Mouse (Mus musculus) cerebellum, adult 2 months (tissue): ENCODE data around the gene Socs3. TPM values are rescaled to one million over a fixed set of nuclear protein-coding genes. Genes with fewer than 3 reads are reported as not detected.

Source experiments
- DNase-seq, 2 experiments: peaks; one replicate each; pipeline ENCODE4 v3.0.0; 2021
- H3K27ac ChIP-seq: fragments of 200-500 bp; 2 replicates; pipeline ENCODE4 v1.5.1; 2012; ENCODE audit warnings: low read length, control low read depth, inconsistent platforms; ENCODE audit not compliant: insufficient read depth
- H3K27me3 ChIP-seq: fragments of 200-500 bp; 2 replicates; pipeline ENCODE4 v1.6.1; 2012; ENCODE audit warnings: inconsistent platforms, mild to moderate bottlenecking, low read length, moderate library complexity; ENCODE audit not compliant: control insufficient read depth, insufficient read depth
- H3K4me1 ChIP-seq: fragments of 200-500 bp; 2 replicates; pipeline ENCODE4 v1.6.1; 2011; ENCODE audit warnings: low read length; ENCODE audit not compliant: control insufficient read depth, insufficient read depth
- H3K4me3 ChIP-seq: fragments of 200-500 bp; replicated peaks from 2 replicates; pipeline ENCODE3; 2011; ENCODE audit warnings: mild to moderate bottlenecking, low read depth, low read length, control low read depth; ENCODE audit not compliant: insufficient read depth
- CTCF ChIP-seq: fragments of 200-500 bp; IDR thresholded peaks from 2 replicates; pipeline ENCODE4 v1.5.1; 2011; ENCODE audit warnings: low read depth, mild to moderate bottlenecking, control low read depth, low read length, moderate library complexity, borderline replicate concordance; ENCODE audit not compliant: insufficient read depth
- POLR2A ChIP-seq: fragments of 200-500 bp; IDR thresholded peaks from 2 replicates; pipeline ENCODE4 v1.6.1; 2011; ENCODE audit warnings: low read length, control low read depth, borderline replicate concordance; ENCODE audit not compliant: insufficient read depth
- WGBS: fragments of 180-500 bp; shearing (Covaris S2); methylation state at CpG from one replicate; pipeline ENCODE4 v1.1.7; 2018; 5-methylcytosine and 5-hydroxymethylcytosine counted together
- polyA plus RNA-seq: library from polyadenylated mRNA; depleted of rRNA; stranded (reverse); fragments of >200 nt; gene quantifications from 2 replicates; pipeline ENCODE4 v1.2.3, GENCODE M21; 2012

Socs3 gene
- polyA plus RNA-seq, 1 experiment = 1.6 TPM

GRCm38 (mm10) chr11:117993190-117994175 is 23.6 kb upstream of the Socs3 start:
- Histone ChIP-seq H3K27ac (no peak overlapping the region), H3K27me3 (no peaks in the 10 kb centered on the region), H3K4me3 (no peak overlapping the region), H3K4me1 (peaks cover 42% of the 10 kb centered on the region)
- DNase-seq = no peak
- TF ChIP-seq POLR2A = no peak
- TF ChIP-seq CTCF = no peak
- WGBS = 81% methylated on average over 14 of the region's 14 CpGs

- Histone ChIP-seq H3K4me3 (no peak overlapping the region), H3K27ac (no peak overlapping the region), H3K27me3 (no peaks in the 10 kb centered on the region), H3K4me1 (peaks cover 41% of the 10 kb centered on the region)
- TF ChIP-seq CTCF (no peak), POLR2A (no peak)
- DNase-seq = no peak
- 40% methylated on average over 9 of the region's 9 CpGs for WGBS
Measured at GRCm38 (mm10) chr11:117991502-117992470, 21.9 kb upstream of the Socs3 start.

GRCm38 (mm10) chr11:117989926-117990325 is 20.1 kb upstream of the Socs3 start:
- WGBS = 35% methylated on average over 10 of the region's 10 CpGs
- H3K4me1 ChIP-seq = peaks cover 34% of the 10 kb centered on the region
- TF ChIP-seq CTCF = no peak
- no peak for TF ChIP-seq POLR2A
- DNase-seq = no peak
- no peak overlapping the region for H3K4me3 ChIP-seq
- H3K27ac ChIP-seq = no peak overlapping the region
- no peaks in the 10 kb centered on the region for H3K27me3 ChIP-seq

GRCm38 (mm10) chr11:117989241-117989640 is 19.4 kb upstream of the Socs3 start:
- TF ChIP-seq POLR2A (no peak), CTCF (no peak)
- Histone ChIP-seq H3K27me3 (no peaks in the 10 kb centered on the region), H3K4me3 (no peak overlapping the region), H3K4me1 (peaks cover 28% of the 10 kb centered on the region), H3K27ac (no peak overlapping the region)
- WGBS = 89% methylated on average over 4 of the region's 4 CpGs
- DNase-seq = no peak

GRCm38 (mm10) chr11:117987968-117988367 is 18.1 kb upstream of the Socs3 start:
- no peaks in the 10 kb centered on the region for H3K27me3 ChIP-seq
- H3K4me1 ChIP-seq = peaks cover 19% of the 10 kb centered on the region
- TF ChIP-seq CTCF (no peak), POLR2A (no peak)
- WGBS = 70% methylated on average over 4 of the region's 4 CpGs
- H3K4me3 ChIP-seq = peak overlapping the region; percentile 18
- DNase-seq = no peak
- H3K27ac ChIP-seq = no peak overlapping the region

GRCm38 (mm10) chr11:117987032-117987451 is 17.2 kb upstream of the Socs3 start:
- TF ChIP-seq POLR2A = no peak
- Histone ChIP-seq H3K4me3 (peak overlapping the region; percentile 73), H3K27ac (no peak overlapping the region), H3K4me1 (peaks cover 18% of the 10 kb centered on the region), H3K27me3 (no peaks in the 10 kb centered on the region)
- under 1% methylated on average over 32 of the region's 32 CpGs for WGBS
- DNase-seq = no peak

GRCm38 (mm10) chr11:117986126-117987031 is 16.5 kb upstream of the Socs3 start, which contains the start of gene Pgs1:
Gene Pgs1 (plus strand): TSS chr11:117986292.
- Histone ChIP-seq H3K27ac (peak within 1 kb of the TSS; percentile 42), H3K4me1 (peaks cover 11% of the 10 kb centered on the region), H3K27me3 (no peaks in the 10 kb centered on the region), H3K4me3 (peak within 1 kb of the TSS; percentile 73)
- 3% methylated on average over 51 of the region's 51 CpGs for WGBS
- TF ChIP-seq CTCF = no peak
- peak; percentile 98 for TF ChIP-seq POLR2A
- DNase-seq = peak; percentile 93 to 94
